Mouse (Mus musculus) stomach, postnatal 0 days (tissue): Measurements from ENCODE around the gene Qrfpr.

ENCODE experiments used
- CTCF ChIP-seq: IDR thresholded peaks from 2 replicates; pipeline ENCODE4 v1.5.1; 2016; ENCODE audit warnings: antibody characterized with exemption, low read depth, mild to moderate bottlenecking, moderate library complexity
- EP300 ChIP-seq: optimal IDR thresholded peaks from 2 replicates; pipeline ENCODE3; 2016; ENCODE audit warnings: antibody characterized with exemption

DNA sequence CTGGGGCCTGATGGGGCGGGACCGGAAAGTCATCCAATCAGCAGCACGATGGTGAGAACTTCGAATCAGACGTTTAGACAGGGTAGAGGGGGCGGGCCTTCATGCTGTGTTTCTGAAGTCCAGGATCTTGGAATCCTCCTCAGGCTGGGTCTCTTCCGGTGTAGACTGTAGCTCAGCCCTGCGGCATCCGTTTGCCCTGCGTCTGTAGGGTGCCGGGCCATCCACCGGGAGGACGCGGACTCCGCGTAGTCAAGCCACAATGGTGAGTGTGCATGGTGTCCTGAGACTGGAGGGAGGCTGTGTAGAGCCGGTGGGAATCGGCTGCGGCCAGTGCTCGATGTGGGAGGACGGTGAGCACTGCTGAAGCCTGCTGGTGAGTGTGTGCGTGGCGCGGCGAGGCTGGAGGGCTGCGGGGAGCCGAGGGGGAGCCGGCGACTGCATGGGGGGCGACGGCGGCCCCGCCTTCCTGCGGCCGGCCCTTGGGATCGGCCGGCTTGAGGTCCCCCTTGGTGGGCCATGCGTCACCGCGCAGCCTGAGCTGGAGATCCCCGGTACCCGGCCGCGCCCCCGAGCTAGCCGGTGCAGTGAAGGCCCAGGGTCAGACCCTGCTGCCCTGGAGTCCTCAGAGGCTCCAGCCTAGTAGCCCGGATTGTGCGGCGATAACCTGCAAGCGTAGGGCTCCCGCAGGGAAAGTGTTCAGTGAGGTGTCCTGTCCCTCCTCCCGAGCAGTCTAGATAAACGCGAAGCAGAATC is 71.0 kb downstream of the Qrfpr start, which contains the start of gene D3Ertd254e:
- TF ChIP-seq CTCF = no peak
- TF ChIP-seq EP300 = no peak
